Mouse (Mus musculus): Measurements from ENCODE around the gene Clip1. TPM values are rescaled to one million over a fixed set of nuclear protein-coding genes. Genes with fewer than 3 reads are reported as not detected.

Gene Clip1
- total RNA-seq, 2 experiments from 2014 or later, result 118 to 125 TPM

- DNase-seq, result no peak
- intact Hi-C loops (cut with DNase I), result no loop called here
Measured at GRCm38 (mm10) chr5:123675717-123676116, 8.7 kb downstream of the Clip1 start.

GRCm38 (mm10) chr5:123675221-123675620 lies 9.2 kb downstream of the Clip1 start:
- DNase-seq, result no peak
- intact Hi-C loops (cut with DNase I), result no loop called here

GRCm38 (mm10) chr5:123671473-123671820 lies 13.0 kb downstream of the Clip1 start:
- intact Hi-C loops (cut with DNase I), result no loop called here
- no peak for DNase-seq

GRCm38 (mm10) chr5:123670800-123671472 lies 13.5 kb downstream of the Clip1 start:
- DNase-seq, result peak; percentile 41 to 44
- intact Hi-C loops (cut with DNase I), result no loop called here

GRCm38 (mm10) chr5:123669991-123670799 lies 14.2 kb downstream of the Clip1 start:
- intact Hi-C loops (cut with DNase I), result no loop called here
- no peak for DNase-seq

GRCm38 (mm10) chr5:123667915-123668314 lies 16.5 kb downstream of the Clip1 start:
- DNase-seq, result no peak
- intact Hi-C loops (cut with DNase I), result loop anchor here (2.0 kb wide), 1 partner anchor 15 kb away; no protein-coding TSS in a partner anchor

GRCm38 (mm10) chr5:123665956-123666355 lies 18.5 kb downstream of the Clip1 start:
- intact Hi-C loops (cut with DNase I), result loop anchor here (2.0 kb wide), 1 partner anchor 17 kb away; no protein-coding TSS in a partner anchor
- no peak for DNase-seq

GRCm38 (mm10) chr5:123664329-123664728 lies 20.1 kb downstream of the Clip1 start:
- no peak for DNase-seq
- intact Hi-C loops (cut with DNase I), result no loop called here

- intact Hi-C loops (cut with DNase I), result no loop called here
- DNase-seq, result peak; percentile 49 to 61
Measured at GRCm38 (mm10) chr5:123662059-123662458, 22.4 kb downstream of the Clip1 start.

GRCm38 (mm10) chr5:123661602-123662001 lies 22.8 kb downstream of the Clip1 start:
- intact Hi-C loops (cut with DNase I), result no loop called here
- peak in 1 of 2 experiments; percentile 38 for DNase-seq

- no peak for DNase-seq
- intact Hi-C loops (cut with DNase I), result loop anchor here (5.0 kb wide), 1 partner anchor 40 kb away; no protein-coding TSS in a partner anchor
Measured at GRCm38 (mm10) chr5:123657651-123658050, 26.8 kb downstream of the Clip1 start.

- intact Hi-C loops (cut with DNase I), result loop anchor here (5.0 kb wide), 1 partner anchor 42 kb away; no protein-coding TSS in a partner anchor
- no peak for DNase-seq
Measured at GRCm38 (mm10) chr5:123654937-123655336, 29.5 kb downstream of the Clip1 start.

GRCm38 (mm10) chr5:123653287-123653801 lies 31.1 kb downstream of the Clip1 start:
- intact Hi-C loops (cut with DNase I), result no loop called here
- no peak for DNase-seq

- intact Hi-C loops (cut with DNase I), result no loop called here
Measured at GRCm38 (mm10) chr5:123650825-123651224, 33.6 kb downstream of the Clip1 start.

GRCm38 (mm10) chr5:123642401-123642800 lies 42.0 kb downstream of the Clip1 start:
- intact Hi-C loops (cut with DNase I), result loop anchor here (5.0 kb wide), 1 partner anchor 40 kb away; the partner anchor contains the start of gene Clip1

More at GRCm38 (mm10) chr5:123650825-123651224, 33.6 kb downstream of the Clip1 start:
- no peak for DNase-seq

GRCm38 (mm10) chr5:123641259-123641900 lies 43.0 kb downstream of the Clip1 start:
- intact Hi-C loops (cut with DNase I), result loop anchor here (5.0 kb wide), 1 partner anchor 41 kb away; the partner anchor contains the start of gene Clip1
- DNase-seq, result peak in 1 of 2 experiments; percentile 23

More at GRCm38 (mm10) chr5:123642401-123642800, 42.0 kb downstream of the Clip1 start:
- no peak for DNase-seq

GRCm38 (mm10) chr5:123640181-123640580 lies 44.2 kb downstream of the Clip1 start:
- DNase-seq, result no peak
- intact Hi-C loops (cut with DNase I), result loop anchor here (5.0 kb wide), 1 partner anchor 42 kb away; the partner anchor contains the start of gene Clip1

- intact Hi-C loops (cut with DNase I), result no loop called here
- DNase-seq, result no peak
Measured at GRCm38 (mm10) chr5:123631210-123631609, 53.2 kb downstream of the Clip1 start.

GRCm38 (mm10) chr5:123626631-123627030 lies 57.8 kb downstream of the Clip1 start:
- intact Hi-C loops (cut with DNase I), result loop anchor here (1.0 kb wide), 1 partner anchor 74 kb away; no protein-coding TSS in a partner anchor
- DNase-seq, result peak; percentile 70 to 88

- intact Hi-C loops (cut with DNase I), result no loop called here
- DNase-seq, result no peak
Measured at GRCm38 (mm10) chr5:123622421-123622820, 62.0 kb downstream of the Clip1 start.
